Mouse (Mus musculus): ENCODE results near the gene Alkbh1. TPM values are rescaled to one million over a fixed set of nuclear protein-coding genes. Genes with fewer than 3 reads are reported as not detected.

Alkbh1 gene
- polyA plus RNA-seq, 1 experiment from 2014 or later = 24.9 TPM

DNA sequence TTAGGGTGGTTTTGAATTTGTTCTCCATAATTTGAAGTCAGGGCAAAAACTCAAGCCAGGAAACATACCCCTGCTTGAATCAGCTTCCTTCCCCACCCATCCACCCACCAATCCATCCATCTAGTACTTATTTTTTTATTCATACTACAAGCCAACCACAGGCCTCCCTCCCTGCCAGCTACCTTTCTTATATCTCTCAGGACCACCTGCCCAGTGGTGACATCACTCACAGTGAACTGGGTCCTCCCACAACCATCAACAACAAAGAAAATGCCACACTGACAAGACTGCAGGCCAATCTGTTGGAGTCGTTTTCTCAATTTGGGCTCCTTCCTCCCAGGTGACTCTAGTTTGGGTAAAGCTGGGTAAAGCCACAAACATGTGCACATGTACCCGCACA, 64.3 kb downstream of the Alkbh1 start:
- H3K4me2 ChIP-seq = no peak overlapping the region
- ATAC-seq (ENCODE audit: low read depth) = no peak; the same call in 1 of the 2 replicates
- WGBS (ENCODE audit: insufficient replicate concordance) = 57% methylated on average over 2 of the region's 2 CpGs

More for the DNA sequence above, 64.3 kb downstream of the Alkbh1 start:
- Histone ChIP-seq H3K9me3 (replicated peaks) (no peaks in the 10 kb centered on the region), H3K36me3 (no peaks in the 10 kb centered on the region), H3K27ac (no peak overlapping the region), H3K27me3 (no peaks in the 10 kb centered on the region), H3K4me3 (replicated peaks) (no peak overlapping the region), H3K4me1 (replicated peaks) (peaks cover 38% of the 10 kb centered on the region), H3K9ac (no peak overlapping the region)
- no peak for DNase-seq

Small RNA genes lying within 50 kb of the gene (microRNA-seq; reads per million reads assigned to microRNA genes)
- gene Mir3068 = 64.6 reads per million, percentile 46 among the genes with 10 or more reads in this experiment

Other genes starting within 250 kb of the Alkbh1 start
- 8.8 and 12.4 TPM in 2 replicates for gene Samd15, start 244.3 kb downstream of the Alkbh1 start, polyA plus RNA-seq (2015; fragmentation: Nextera tagmentation; extraction: Ambion mirVana)
- gene Tmed8, start 243.6 kb downstream of the Alkbh1 start, polyA plus RNA-seq (2015; fragmentation: Nextera tagmentation; extraction: Ambion mirVana) = 0.43 and 0.58 TPM in 2 replicates
- gene Noxred1, start 205.3 kb downstream of the Alkbh1 start, polyA plus RNA-seq (2015; fragmentation: Nextera tagmentation; extraction: Ambion mirVana) = 0.19 and 0.29 TPM in 2 replicates
- gene Vipas39, start 177.8 kb downstream of the Alkbh1 start, polyA plus RNA-seq (2015; fragmentation: Nextera tagmentation; extraction: Ambion mirVana) = 9.8 and 10.6 TPM in 2 replicates
- gene Ahsa1, start 177.5 kb downstream of the Alkbh1 start, polyA plus RNA-seq (2015; fragmentation: Nextera tagmentation; extraction: Ambion mirVana) = 196 and 212 TPM in 2 replicates
- gene Ism2, start 144.3 kb downstream of the Alkbh1 start, polyA plus RNA-seq (2015; fragmentation: Nextera tagmentation; extraction: Ambion mirVana) = 0.27 and 0.30 TPM in 2 replicates
- gene Sptlc2, start 55.7 kb downstream of the Alkbh1 start, polyA plus RNA-seq (2015; fragmentation: Nextera tagmentation; extraction: Ambion mirVana) = 30.6 and 36.4 TPM in 2 replicates
- gene Slirp, start 121 bp downstream of the Alkbh1 start, polyA plus RNA-seq (2015; fragmentation: Nextera tagmentation; extraction: Ambion mirVana) = 228 and 232 TPM in 2 replicates
- 68.7 and 78.4 TPM in 2 replicates for gene Snw1, start 28.3 kb upstream of the Alkbh1 start, polyA plus RNA-seq (2015; fragmentation: Nextera tagmentation; extraction: Ambion mirVana)
- gene Gm5788, start 50.7 kb upstream of the Alkbh1 start, polyA plus RNA-seq (2015; fragmentation: Nextera tagmentation; extraction: Ambion mirVana) = not detected in 2 replicates
- gene Gm8300, start 70.3 kb upstream of the Alkbh1 start, polyA plus RNA-seq (2015; fragmentation: Nextera tagmentation; extraction: Ambion mirVana) = not detected in 2 replicates
- gene Oog1, start 158.7 kb upstream of the Alkbh1 start, polyA plus RNA-seq (2015; fragmentation: Nextera tagmentation; extraction: Ambion mirVana) = not detected in 2 replicates
- not detected in 2 replicates for gene Gm4027, start 174.9 kb upstream of the Alkbh1 start, polyA plus RNA-seq (2015; fragmentation: Nextera tagmentation; extraction: Ambion mirVana)
- gene Gm16381, start 200.6 kb upstream of the Alkbh1 start, polyA plus RNA-seq (2015; fragmentation: Nextera tagmentation; extraction: Ambion mirVana) = not detected in 2 replicates

Measured in liver, embryonic 13.5 days (tissue).